Mouse (Mus musculus) embryonic facial prominence, embryonic 15.5 days (tissue): ENCODE measurements around the gene Slc16a8. TPM values are rescaled to one million over a fixed set of nuclear protein-coding genes. Genes with fewer than 3 reads are reported as not detected.

Source experiments
- ATAC-seq: fragments of 200-750 bp; cut with Nextera tagmentation; 2 replicates; pipeline ENCODE4 v1.8.0; 2017; ENCODE audit warnings: low read depth, moderate TSS enrichment; ENCODE audit not compliant: insufficient number of reproducible peaks, low FRiP score, low TSS enrichment
- H3K27ac ChIP-seq: fragments of 300-500 bp; sonication (generic); replicated peaks from 2 replicates; pipeline ENCODE4 v1.5.1; 2015; ENCODE audit warnings: mild to moderate bottlenecking, inconsistent platforms
- H3K27me3 ChIP-seq: fragments of 300-500 bp; sonication (generic); 2 replicates; pipeline ENCODE4 v1.6.1; 2015; ENCODE audit warnings: inconsistent platforms
- H3K36me3 ChIP-seq: fragments of 300-500 bp; sonication (generic); 2 replicates; pipeline ENCODE4 v1.6.1; 2015; ENCODE audit warnings: mild to moderate bottlenecking, inconsistent platforms
- H3K4me1 ChIP-seq: fragments of 300-500 bp; sonication (generic); 2 replicates; pipeline ENCODE4 v1.6.1; 2015; ENCODE audit warnings: inconsistent platforms
- H3K4me2 ChIP-seq: fragments of 300-500 bp; sonication (generic); replicated peaks from 2 replicates; pipeline ENCODE4 v1.6.1; 2015; ENCODE audit warnings: mild to moderate bottlenecking, inconsistent platforms
- H3K4me3 ChIP-seq: fragments of 300-500 bp; sonication (generic); replicated peaks from 2 replicates; pipeline ENCODE4 v1.5.1; 2015; ENCODE audit warnings: mild to moderate bottlenecking, inconsistent platforms
- H3K9ac ChIP-seq: fragments of 300-500 bp; sonication (generic); 2 replicates; pipeline ENCODE4 v1.6.1; 2015; ENCODE audit warnings: inconsistent platforms
- H3K9me3 ChIP-seq: fragments of 300-500 bp; sonication (generic); replicated peaks from 2 replicates; pipeline ENCODE4 v1.6.1; 2016; ENCODE audit warnings: inconsistent platforms
- WGBS: fragments of 180-500 bp; shearing (Covaris S2); methylation state at CpG from one replicate; pipeline ENCODE4 v1.1.7; 2015; 5-methylcytosine and 5-hydroxymethylcytosine counted together
- polyA plus RNA-seq: library from polyadenylated mRNA; unstranded; fragments of >200 nt; fragmentation: Nextera tagmentation; extraction: Ambion mirVana; gene quantifications from 2 replicates; pipeline ENCODE4 v1.2.1, GENCODE M21; 2015

Gene Slc16a8
- polyA plus RNA-seq, 1 experiment from 2014 or later = 0.35 TPM

GRCm38 (mm10) chr15:79262786-79263309 lies 8.3 kb upstream of the Slc16a8 start:
- no peak overlapping the region for H3K4me2 ChIP-seq
- no peaks in the 10 kb centered on the region for H3K36me3 ChIP-seq
- no peak for ATAC-seq
- H3K9me3 ChIP-seq = no peaks in the 10 kb centered on the region
- peaks cover 9% of the 10 kb centered on the region for H3K27me3 ChIP-seq
- H3K4me3 ChIP-seq = no peak overlapping the region
- H3K9ac ChIP-seq = no peak overlapping the region
- H3K4me1 ChIP-seq = peaks cover 17% of the 10 kb centered on the region
- WGBS = 90% methylated on average over 3 of the region's 3 CpGs
- H3K27ac ChIP-seq = no peak overlapping the region

- 22% methylated on average over 13 of the region's 13 CpGs for WGBS
- no peak for ATAC-seq
- H3K9ac ChIP-seq = no peak overlapping the region
Observed at GRCm38 (mm10) chr15:79262375-79262774, 7.8 kb upstream of the Slc16a8 start.

GRCm38 (mm10) chr15:79261757-79262156 lies 7.2 kb upstream of the Slc16a8 start:
- Histone ChIP-seq H3K4me1 (peaks cover 17% of the 10 kb centered on the region), H3K4me2 (peak overlapping the region; percentile 100), H3K27ac (peak overlapping the region; percentile 58), H3K9me3 (no peaks in the 10 kb centered on the region), H3K27me3 (peaks cover 7% of the 10 kb centered on the region), H3K9ac (peak overlapping the region; percentile 58), H3K36me3 (no peaks in the 10 kb centered on the region), H3K4me3 (peak overlapping the region; percentile 68)
- peak; percentile 21; the same call in 1 of the 2 replicates for ATAC-seq
- 0% methylated on average over 12 of the region's 28 CpGs for WGBS

More at GRCm38 (mm10) chr15:79262375-79262774, 7.8 kb upstream of the Slc16a8 start:
- peak overlapping the region; percentile 68 for H3K4me3 ChIP-seq
- H3K9me3 ChIP-seq = no peaks in the 10 kb centered on the region
- no peak overlapping the region for H3K27ac ChIP-seq
- no peaks in the 10 kb centered on the region for H3K36me3 ChIP-seq
- H3K4me2 ChIP-seq = peak overlapping the region; percentile 100
- H3K27me3 ChIP-seq = peaks cover 9% of the 10 kb centered on the region
- H3K4me1 ChIP-seq = peaks cover 17% of the 10 kb centered on the region

- H3K9me3 ChIP-seq = no peaks in the 10 kb centered on the region
- peak overlapping the region; percentile 100 for H3K4me2 ChIP-seq
- WGBS = 1% methylated on average over 61 of the region's 62 CpGs
- H3K36me3 ChIP-seq = no peaks in the 10 kb centered on the region
- peaks cover 17% of the 10 kb centered on the region for H3K4me1 ChIP-seq
- peak overlapping the region; percentile 58 for H3K27ac ChIP-seq
- ATAC-seq = peak; percentile 65; the same call in 1 of the 2 replicates
- peak overlapping the region; percentile 58 for H3K9ac ChIP-seq
- peaks cover 7% of the 10 kb centered on the region for H3K27me3 ChIP-seq
- peak overlapping the region; percentile 68 for H3K4me3 ChIP-seq
Observed at GRCm38 (mm10) chr15:79261095-79261725, 6.6 kb upstream of the Slc16a8 start.

- Histone ChIP-seq H3K27me3 (peaks cover 15% of the 10 kb centered on the region), H3K9me3 (no peaks in the 10 kb centered on the region), H3K4me1 (peaks cover 17% of the 10 kb centered on the region), H3K4me2 (no peak overlapping the region), H3K9ac (no peak overlapping the region), H3K27ac (no peak overlapping the region), H3K4me3 (no peak overlapping the region), H3K36me3 (no peaks in the 10 kb centered on the region)
- no peak for ATAC-seq
- 30% methylated on average over 17 of the region's 17 CpGs for WGBS
Observed at GRCm38 (mm10) chr15:79258521-79258920, 4.0 kb upstream of the Slc16a8 start.

GRCm38 (mm10) chr15:79252580-79252979 lies 2.0 kb downstream of the Slc16a8 start:
- Histone ChIP-seq H3K27me3 (peaks cover 33% of the 10 kb centered on the region), H3K4me2 (peak overlapping the region; percentile 82), H3K36me3 (peaks cover 15% of the 10 kb centered on the region), H3K27ac (no peak overlapping the region), H3K9ac (peak overlapping the region; percentile 39), H3K9me3 (no peaks in the 10 kb centered on the region), H3K4me3 (peak overlapping the region; percentile 44), H3K4me1 (peaks cover 14% of the 10 kb centered on the region)
- ATAC-seq = no peak
- WGBS = 33% methylated on average over 24 of the region's 24 CpGs

- Histone ChIP-seq H3K36me3 (peaks cover 19% of the 10 kb centered on the region), H3K27me3 (peaks cover 33% of the 10 kb centered on the region), H3K4me1 (peaks cover 14% of the 10 kb centered on the region), H3K4me3 (peak overlapping the region; percentile 44), H3K27ac (no peak overlapping the region), H3K9ac (peak overlapping the region; percentile 39), H3K4me2 (peak overlapping the region; percentile 82), H3K9me3 (no peaks in the 10 kb centered on the region)
- peak; percentile 39 for ATAC-seq
- 4% methylated on average over 61 of the region's 61 CpGs for WGBS
Observed at GRCm38 (mm10) chr15:79251781-79252491, 2.6 kb downstream of the Slc16a8 start.

GRCm38 (mm10) chr15:79251168-79251567 lies 3.4 kb downstream of the Slc16a8 start:
- no peak overlapping the region for H3K27ac ChIP-seq
- peaks cover 26% of the 10 kb centered on the region for H3K36me3 ChIP-seq
- WGBS = 45% methylated on average over 7 of the region's 7 CpGs
- no peak overlapping the region for H3K4me3 ChIP-seq
- peaks cover 14% of the 10 kb centered on the region for H3K4me1 ChIP-seq
- no peak for ATAC-seq
- no peak overlapping the region for H3K4me2 ChIP-seq
- H3K9ac ChIP-seq = no peak overlapping the region
- no peaks in the 10 kb centered on the region for H3K9me3 ChIP-seq
- peaks cover 33% of the 10 kb centered on the region for H3K27me3 ChIP-seq

- Histone ChIP-seq H3K4me3 (no peak overlapping the region), H3K27ac (no peak overlapping the region), H3K27me3 (peaks cover 33% of the 10 kb centered on the region), H3K36me3 (peaks cover 36% of the 10 kb centered on the region), H3K4me1 (peaks cover 14% of the 10 kb centered on the region), H3K9me3 (no peaks in the 10 kb centered on the region), H3K4me2 (no peak overlapping the region), H3K9ac (no peak overlapping the region)
- no peak for ATAC-seq
- 77% methylated on average over 2 of the region's 2 CpGs for WGBS
Observed at GRCm38 (mm10) chr15:79250236-79250635, 4.3 kb downstream of the Slc16a8 start.

GRCm38 (mm10) chr15:79245321-79245720 lies 9.2 kb downstream of the Slc16a8 start:
- H3K4me3 ChIP-seq = no peak overlapping the region
- no peaks in the 10 kb centered on the region for H3K27me3 ChIP-seq
- no peaks in the 10 kb centered on the region for H3K9me3 ChIP-seq
- H3K9ac ChIP-seq = no peak overlapping the region
- no peak overlapping the region for H3K27ac ChIP-seq
- H3K4me2 ChIP-seq = no peak overlapping the region
- 88% methylated on average over 3 of the region's 3 CpGs for WGBS
- H3K36me3 ChIP-seq = peaks cover 68% of the 10 kb centered on the region
- peaks cover 12% of the 10 kb centered on the region for H3K4me1 ChIP-seq
- no peak for ATAC-seq

GRCm38 (mm10) chr15:79244071-79244893 lies 10.3 kb downstream of the Slc16a8 start:
- H3K9ac ChIP-seq = no peak overlapping the region
- peak overlapping the region; percentile 48 for H3K27ac ChIP-seq
- H3K36me3 ChIP-seq = peaks cover 77% of the 10 kb centered on the region
- 75% methylated on average over 7 of the region's 7 CpGs for WGBS
- peaks cover 12% of the 10 kb centered on the region for H3K4me1 ChIP-seq
- no peak overlapping the region for H3K4me2 ChIP-seq
- H3K27me3 ChIP-seq = no peaks in the 10 kb centered on the region
- no peak overlapping the region for H3K4me3 ChIP-seq
- ATAC-seq = no peak
- no peaks in the 10 kb centered on the region for H3K9me3 ChIP-seq
